Mouse (Mus musculus) midbrain, embryonic 15.5 days (tissue): ENCODE results near the gene Fggy. TPM values are rescaled to one million over a fixed set of nuclear protein-coding genes. Genes with fewer than 3 reads are reported as not detected.
A peak's percentile ranks its signal among the peaks of the same experiment; 100 is the strongest.

ENCODE experiments used
- ATAC-seq: fragments of 200-750 bp; cut with Nextera tagmentation; replicated peaks from 2 replicates; pipeline ENCODE4 v1.8.0; 2017; ENCODE audit warnings: moderate TSS enrichment
- H3K27ac ChIP-seq: fragments of 300-500 bp; sonication (generic); 2 replicates; pipeline ENCODE4 v1.5.1; 2015; ENCODE audit warnings: mild to moderate bottlenecking, inconsistent platforms
- H3K27me3 ChIP-seq: fragments of 300-500 bp; sonication (generic); replicated peaks from 2 replicates; pipeline ENCODE4 v1.6.1; 2015; ENCODE audit warnings: inconsistent platforms
- H3K36me3 ChIP-seq: fragments of 300-500 bp; sonication (generic); replicated peaks from 2 replicates; pipeline ENCODE4 v1.6.1; 2015; ENCODE audit warnings: inconsistent platforms
- H3K4me1 ChIP-seq: fragments of 300-500 bp; sonication (generic); 2 replicates; pipeline ENCODE4 v1.6.1; 2015; ENCODE audit warnings: inconsistent platforms
- H3K4me2 ChIP-seq: fragments of 300-500 bp; sonication (generic); 2 replicates; pipeline ENCODE4 v1.6.1; 2015; ENCODE audit warnings: inconsistent platforms, mild to moderate bottlenecking, moderate library complexity
- H3K4me3 ChIP-seq: fragments of 300-500 bp; sonication (generic); 2 replicates; pipeline ENCODE4 v1.5.1; 2015; ENCODE audit warnings: mild to moderate bottlenecking, inconsistent platforms
- H3K9ac ChIP-seq: fragments of 300-500 bp; sonication (generic); 2 replicates; pipeline ENCODE4 v1.6.1; 2015; ENCODE audit warnings: mild to moderate bottlenecking, inconsistent platforms
- H3K9me3 ChIP-seq: fragments of 300-500 bp; sonication (generic); 2 replicates; pipeline ENCODE4 v1.6.1; 2016; ENCODE audit warnings: inconsistent platforms
- WGBS: fragments of 180-500 bp; shearing (Covaris S2); methylation state at CpG from one replicate; pipeline ENCODE4 v1.1.7; 2015; ENCODE audit warnings: mixed read lengths; 5-methylcytosine and 5-hydroxymethylcytosine counted together
- polyA plus RNA-seq: library from polyadenylated mRNA; unstranded; fragments of >200 nt; fragmentation: Nextera tagmentation; extraction: Ambion mirVana; gene quantifications from 2 replicates; pipeline ENCODE4 v1.2.1, GENCODE M21; 2015

Fggy gene
- polyA plus RNA-seq, 1 experiment from 2014 or later, result 7.8 TPM

DNA sequence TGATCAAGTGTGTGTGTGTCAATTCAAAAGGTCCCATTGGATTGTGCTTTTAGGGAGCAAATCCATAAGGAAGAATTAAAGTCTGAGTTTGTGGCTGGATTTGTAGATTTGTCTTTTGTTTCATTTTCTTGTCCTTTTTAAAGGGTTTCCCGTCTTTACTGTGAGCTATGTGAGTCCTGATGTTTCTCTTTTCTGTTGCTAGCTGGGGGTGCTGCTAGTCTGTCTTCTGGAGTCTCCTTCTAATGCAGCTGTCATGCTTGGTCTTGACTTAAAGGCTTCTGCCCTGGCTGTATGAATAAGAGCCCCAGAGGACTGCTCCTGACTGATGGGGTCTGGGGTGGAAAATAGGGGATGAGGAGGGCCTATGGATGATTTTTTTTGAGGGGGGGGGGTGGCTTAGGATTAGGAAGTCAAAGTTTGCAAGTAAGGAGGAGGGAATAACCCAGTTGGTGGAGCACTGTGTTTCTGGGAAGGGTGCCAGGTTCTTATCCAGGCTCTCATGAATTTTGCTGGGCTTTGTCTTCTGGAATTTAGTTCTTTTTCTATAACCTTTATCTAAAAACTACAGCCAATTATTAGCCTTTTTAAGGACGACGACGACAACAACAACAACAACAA, 1.1 kb downstream of the Fggy start:
- 70% methylated on average over 4 of the region's 4 CpGs for WGBS
- H3K4me2 ChIP-seq, result no peak overlapping the region; the same call in 1 of the 2 replicates
- no peak overlapping the region for H3K4me3 ChIP-seq
- H3K27me3 ChIP-seq, result no peaks in the 10 kb centered on the region
- H3K36me3 ChIP-seq, result no peaks in the 10 kb centered on the region
- ATAC-seq, result no peak
- no peak overlapping the region for H3K9ac ChIP-seq
- H3K9me3 ChIP-seq, result no peaks in the 10 kb centered on the region
- peaks cover 14% of the 10 kb centered on the region for H3K4me1 ChIP-seq
- H3K27ac ChIP-seq, result no peak overlapping the region

DNA sequence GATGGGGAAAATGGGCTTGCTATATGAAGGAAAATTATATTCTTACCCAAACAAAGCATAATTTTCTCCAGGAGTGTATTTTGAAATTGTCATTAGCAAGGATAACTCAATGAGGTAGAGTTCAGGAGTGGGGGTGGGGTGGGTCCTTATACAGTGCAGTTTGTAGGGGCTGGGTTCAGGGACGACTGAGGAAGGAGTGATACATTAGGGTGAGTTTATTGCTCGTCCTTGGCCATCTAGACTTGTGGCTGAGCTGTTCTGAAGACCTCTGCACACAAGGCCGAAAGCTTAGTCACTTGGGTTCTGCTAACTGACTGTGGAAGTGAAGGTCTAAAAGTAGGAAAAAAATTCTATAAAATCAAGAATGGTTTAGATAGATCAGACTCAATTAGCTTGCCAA, 14.3 kb downstream of the Fggy start:
- no peak for ATAC-seq
- H3K27me3 ChIP-seq, result no peaks in the 10 kb centered on the region
- H3K9ac ChIP-seq, result no peak overlapping the region
- H3K9me3 ChIP-seq, result no peaks in the 10 kb centered on the region
- no peaks in the 10 kb centered on the region for H3K4me1 ChIP-seq
- H3K27ac ChIP-seq, result no peak overlapping the region
- no peaks in the 10 kb centered on the region for H3K36me3 ChIP-seq
- H3K4me3 ChIP-seq, result no peak overlapping the region
- H3K4me2 ChIP-seq, result no peak overlapping the region
- 85% methylated on average over 3 of the region's 3 CpGs for WGBS

DNA sequence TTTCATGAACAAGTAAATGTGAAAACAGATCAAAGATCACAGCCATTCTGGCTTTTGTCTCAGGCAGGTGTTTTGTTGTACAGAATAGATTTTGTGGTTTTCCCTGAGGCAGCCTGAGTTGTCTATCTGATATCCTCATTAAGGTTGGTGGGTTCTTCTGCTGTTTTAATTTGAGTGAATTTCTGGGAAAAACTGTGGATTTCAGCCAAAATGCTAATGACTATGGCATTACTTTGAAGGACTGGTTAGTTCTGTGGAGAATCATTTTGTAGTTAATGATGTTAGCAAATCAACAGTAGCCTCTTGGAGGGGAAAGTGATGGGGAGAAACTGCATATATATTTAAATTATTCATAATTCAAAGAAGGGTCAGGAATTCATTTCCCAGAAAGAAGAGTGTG, 16.4 kb downstream of the Fggy start:
- no peak overlapping the region for H3K4me3 ChIP-seq
- no peak overlapping the region for H3K9ac ChIP-seq
- no peaks in the 10 kb centered on the region for H3K9me3 ChIP-seq
- no peaks in the 10 kb centered on the region for H3K27me3 ChIP-seq
- H3K4me2 ChIP-seq, result no peak overlapping the region
- peak; percentile 52; the same call in 1 of the 2 replicates for ATAC-seq
- H3K4me1 ChIP-seq, result no peaks in the 10 kb centered on the region
- H3K36me3 ChIP-seq, result no peaks in the 10 kb centered on the region
- H3K27ac ChIP-seq, result no peak overlapping the region

DNA sequence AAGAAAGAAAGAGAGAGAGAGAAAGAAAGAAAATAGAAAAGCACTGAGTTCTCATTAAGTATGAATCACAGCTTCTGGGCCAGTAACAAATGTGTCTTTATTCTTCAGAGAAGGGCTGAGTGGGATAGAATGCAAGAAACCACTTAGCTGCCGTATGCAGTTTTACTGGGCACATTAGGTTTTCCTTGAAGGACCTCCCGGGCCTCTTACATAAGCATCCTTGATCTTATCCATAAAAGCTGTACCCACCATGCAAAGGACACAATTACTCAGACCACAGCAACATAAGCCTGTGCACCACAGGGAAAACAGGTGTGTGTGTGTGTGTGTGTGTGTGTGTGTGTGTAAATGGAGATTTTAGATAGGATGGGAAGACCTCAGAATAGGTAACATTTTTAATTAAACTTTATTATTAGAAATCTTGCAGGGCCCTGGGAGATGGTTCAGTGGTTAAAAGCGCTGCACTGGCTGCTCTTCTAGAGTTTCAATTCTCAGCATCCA, 18.2 kb downstream of the Fggy start:
- Histone ChIP-seq H3K4me2 (no peak overlapping the region), H3K27ac (no peak overlapping the region), H3K9me3 (no peaks in the 10 kb centered on the region), H3K4me3 (no peak overlapping the region), H3K27me3 (no peaks in the 10 kb centered on the region), H3K36me3 (no peaks in the 10 kb centered on the region), H3K9ac (no peak overlapping the region), H3K4me1 (no peaks in the 10 kb centered on the region)
- WGBS, result 68% methylated on average over 3 of the region's 3 CpGs
- no peak for ATAC-seq

DNA sequence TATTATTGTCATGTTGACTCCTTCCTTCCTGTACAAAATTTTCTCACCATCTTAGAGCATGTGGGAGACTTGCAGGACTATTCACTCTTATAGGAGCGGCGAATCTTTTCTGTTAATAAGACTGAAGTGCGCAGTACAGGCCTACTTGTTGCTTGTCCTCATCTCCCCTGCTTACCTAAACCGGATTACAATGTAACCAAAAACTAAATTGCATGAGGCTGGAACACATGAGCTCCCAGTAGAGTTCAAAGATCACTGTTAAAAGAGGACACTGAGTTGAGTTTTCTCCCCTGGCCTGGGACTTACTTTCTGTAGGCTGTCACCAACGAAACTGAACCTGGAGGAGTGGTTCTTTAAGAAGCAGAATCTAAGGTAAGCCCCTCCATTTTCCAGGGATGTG, 21.9 kb downstream of the Fggy start:
- Histone ChIP-seq H3K27me3 (no peaks in the 10 kb centered on the region), H3K4me2 (no peak overlapping the region), H3K27ac (no peak overlapping the region), H3K36me3 (no peaks in the 10 kb centered on the region), H3K9me3 (no peaks in the 10 kb centered on the region), H3K9ac (no peak overlapping the region), H3K4me3 (no peak overlapping the region), H3K4me1 (no peaks in the 10 kb centered on the region)
- no peak for ATAC-seq
- 90% methylated on average over 5 of the region's 5 CpGs for WGBS

DNA sequence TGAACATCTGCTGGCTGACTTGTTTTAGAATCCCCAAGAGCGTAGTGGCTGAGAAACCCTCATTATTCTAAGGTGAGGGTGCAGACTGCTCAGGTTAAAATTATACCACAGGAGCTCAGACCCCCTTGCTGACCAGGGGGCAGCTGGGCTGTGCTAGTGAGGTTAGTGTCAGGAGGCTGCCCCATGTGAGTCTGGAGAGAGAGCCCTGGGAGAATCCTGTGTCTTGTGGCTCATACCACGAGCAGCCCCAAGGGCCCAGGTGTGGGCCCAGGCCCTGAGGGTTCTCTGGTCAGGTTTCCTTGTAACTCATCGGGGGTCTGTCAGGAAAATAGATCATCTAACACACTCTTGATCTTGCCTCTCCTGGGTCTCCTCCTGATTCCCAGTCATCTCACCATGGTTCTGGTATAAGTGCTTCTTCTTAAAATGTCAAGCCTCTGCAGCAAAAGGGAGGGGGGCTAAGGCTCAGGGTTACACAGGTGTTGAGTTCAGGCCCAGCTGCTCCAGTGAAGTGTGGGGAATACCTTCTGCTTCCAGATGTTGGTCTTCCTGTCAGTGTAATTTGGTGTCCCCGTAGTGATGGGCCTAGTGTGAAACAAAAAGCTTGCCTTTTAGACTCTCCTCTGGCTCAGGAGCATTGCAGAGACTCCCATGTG, 26.9 kb downstream of the Fggy start:
- ATAC-seq, result no peak
- Histone ChIP-seq H3K27ac (no peak overlapping the region), H3K9ac (no peak overlapping the region), H3K36me3 (no peaks in the 10 kb centered on the region), H3K4me2 (no peak overlapping the region), H3K9me3 (no peaks in the 10 kb centered on the region), H3K4me1 (no peaks in the 10 kb centered on the region), H3K27me3 (no peaks in the 10 kb centered on the region), H3K4me3 (no peak overlapping the region)
- 85% methylated on average over 4 of the region's 4 CpGs for WGBS

DNA sequence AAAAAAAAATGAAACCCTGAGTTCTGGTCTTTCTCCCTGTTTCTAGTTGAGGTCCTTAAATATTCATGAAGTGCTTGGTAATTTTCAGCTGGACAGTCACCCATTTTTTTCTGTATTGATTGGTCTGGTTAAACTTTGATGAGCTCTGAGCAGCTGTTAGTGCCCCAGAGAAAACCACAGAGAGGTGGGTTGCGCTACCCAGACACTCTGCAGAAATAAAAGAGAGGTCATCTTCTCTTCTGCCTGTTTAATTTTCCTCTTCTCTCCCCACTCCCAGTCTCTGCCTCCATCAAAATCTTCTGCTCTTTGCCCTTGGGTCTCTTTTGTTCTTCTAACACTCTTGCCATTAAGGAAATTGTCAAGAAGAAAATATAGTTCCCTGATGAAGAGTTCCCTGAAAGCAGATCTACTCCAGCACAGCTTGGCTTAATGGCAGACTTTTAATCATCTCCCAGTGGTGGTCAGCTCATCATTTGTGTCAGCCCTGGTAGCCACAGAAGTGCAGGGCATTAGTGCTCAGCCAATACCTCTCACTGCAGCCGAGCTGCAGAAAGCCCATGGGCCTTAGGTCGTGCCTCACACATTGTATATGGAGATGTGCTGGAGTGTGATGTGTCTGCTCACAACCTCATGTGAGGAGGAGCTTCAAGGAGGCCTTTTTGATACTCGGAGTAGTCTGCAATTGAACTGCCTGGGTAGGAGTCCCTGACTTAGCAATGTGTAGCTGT, 29.1 kb downstream of the Fggy start:
- no peak for ATAC-seq
- Histone ChIP-seq H3K36me3 (no peaks in the 10 kb centered on the region), H3K27me3 (no peaks in the 10 kb centered on the region), H3K9ac (no peak overlapping the region), H3K4me2 (no peak overlapping the region), H3K9me3 (no peaks in the 10 kb centered on the region), H3K4me1 (no peaks in the 10 kb centered on the region), H3K4me3 (no peak overlapping the region), H3K27ac (no peak overlapping the region)
- 72% methylated on average over 4 of the region's 4 CpGs for WGBS

DNA sequence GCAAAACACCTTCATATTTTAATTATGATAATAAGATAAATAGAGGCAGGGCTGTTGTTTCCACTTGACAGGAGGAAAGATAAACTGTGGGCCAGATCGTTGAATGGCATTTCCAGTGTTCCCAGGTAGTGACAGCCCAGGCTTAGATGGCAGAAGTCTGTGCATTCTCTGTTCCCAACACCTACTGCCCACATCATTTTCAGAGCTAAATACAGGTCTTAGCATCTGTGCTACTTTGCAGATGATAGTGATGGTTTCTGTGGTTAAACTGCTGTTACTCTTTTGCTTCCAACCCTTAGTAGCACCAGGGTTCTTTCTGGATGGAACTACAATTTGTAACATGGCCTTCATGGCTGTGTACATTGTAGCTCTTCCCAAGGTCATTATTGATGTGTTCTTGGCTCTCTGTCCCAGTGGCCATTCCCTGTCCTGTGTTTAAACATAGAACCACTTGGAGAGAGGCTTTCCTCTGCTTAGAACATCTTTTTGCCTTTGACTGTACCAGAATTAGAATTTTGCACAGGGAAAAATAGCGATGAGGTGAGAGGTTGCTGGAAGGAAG, 31.5 kb downstream of the Fggy start:
- H3K27me3 ChIP-seq, result no peaks in the 10 kb centered on the region
- H3K27ac ChIP-seq, result no peak overlapping the region
- no peaks in the 10 kb centered on the region for H3K9me3 ChIP-seq
- WGBS, result 93% methylated on average over 2 of the region's 2 CpGs
- ATAC-seq, result no peak
- H3K4me1 ChIP-seq, result no peaks in the 10 kb centered on the region
- no peaks in the 10 kb centered on the region for H3K36me3 ChIP-seq
- H3K4me2 ChIP-seq, result no peak overlapping the region
- no peak overlapping the region for H3K9ac ChIP-seq
- no peak overlapping the region for H3K4me3 ChIP-seq

DNA sequence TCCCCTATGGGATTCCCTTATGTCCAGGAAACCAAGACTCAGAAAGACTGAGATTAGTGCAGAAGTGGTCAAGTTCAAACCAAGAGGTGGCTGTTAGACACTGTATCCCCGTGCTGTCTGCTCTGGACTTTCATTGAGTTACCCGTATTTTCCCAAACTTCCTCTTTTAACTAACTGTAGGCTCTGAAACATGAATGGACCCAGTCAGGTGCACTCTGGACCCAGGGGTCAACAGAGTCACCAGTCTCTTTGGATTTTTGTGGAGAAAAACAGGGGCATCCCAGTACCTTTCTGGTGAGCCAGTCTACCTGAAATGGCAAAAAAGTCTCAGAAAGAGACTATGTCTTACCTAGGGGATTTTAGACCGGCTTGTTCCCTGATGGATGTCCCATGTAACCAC, 33.6 kb downstream of the Fggy start:
- ATAC-seq, result no peak
- H3K27me3 ChIP-seq, result no peaks in the 10 kb centered on the region
- no peaks in the 10 kb centered on the region for H3K4me1 ChIP-seq
- H3K9me3 ChIP-seq, result no peaks in the 10 kb centered on the region
- H3K4me2 ChIP-seq, result no peak overlapping the region
- H3K27ac ChIP-seq, result no peak overlapping the region
- 92% methylated on average over 3 of the region's 3 CpGs for WGBS
- H3K36me3 ChIP-seq, result no peaks in the 10 kb centered on the region
- H3K4me3 ChIP-seq, result no peak overlapping the region
- H3K9ac ChIP-seq, result no peak overlapping the region

DNA sequence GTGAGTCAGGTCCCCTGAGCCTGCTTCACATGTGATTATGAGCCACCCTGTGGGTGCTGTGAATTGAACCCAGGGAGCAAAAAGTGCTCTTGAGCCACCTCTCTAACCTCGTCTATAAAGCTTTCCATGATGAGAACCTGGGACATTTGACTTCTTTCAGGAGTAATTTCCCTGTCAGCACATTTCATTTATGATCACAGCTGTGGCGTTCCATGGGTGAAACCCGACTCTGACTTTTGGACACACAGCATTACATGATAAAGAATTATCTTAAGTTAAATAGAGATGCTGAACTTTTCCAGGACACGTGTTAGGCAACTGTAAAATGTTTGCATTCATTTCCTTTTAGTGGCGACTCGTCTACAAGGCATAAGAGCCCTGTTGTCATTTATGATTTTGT, 39.9 kb downstream of the Fggy start:
- H3K4me2 ChIP-seq, result no peak overlapping the region
- no peaks in the 10 kb centered on the region for H3K9me3 ChIP-seq
- H3K27me3 ChIP-seq, result no peaks in the 10 kb centered on the region
- H3K36me3 ChIP-seq, result no peaks in the 10 kb centered on the region
- no peak for ATAC-seq
- H3K27ac ChIP-seq, result no peak overlapping the region
- no peak overlapping the region for H3K9ac ChIP-seq
- H3K4me3 ChIP-seq, result no peak overlapping the region
- WGBS, result 85% methylated on average over 6 of the region's 6 CpGs
- no peaks in the 10 kb centered on the region for H3K4me1 ChIP-seq

DNA sequence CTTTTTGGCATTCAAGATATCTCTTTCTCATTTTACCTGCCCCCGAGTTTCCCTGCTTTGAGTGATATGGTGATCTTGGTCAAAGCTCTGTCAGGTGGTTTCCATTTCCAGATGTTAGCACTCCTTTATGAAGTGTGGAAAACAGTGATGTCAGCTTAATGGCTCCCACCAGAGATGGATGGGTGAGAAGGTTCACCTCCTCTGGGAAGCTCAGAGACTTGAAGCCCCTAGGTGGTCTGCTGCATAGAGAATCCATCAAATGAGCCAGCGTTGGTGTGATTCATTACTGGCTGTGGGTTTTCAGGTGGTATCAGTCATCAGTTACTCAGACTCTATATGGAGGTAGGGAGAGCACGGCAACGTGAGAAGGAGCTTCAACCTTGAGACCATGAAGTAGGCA, 44.5 kb downstream of the Fggy start:
- H3K4me2 ChIP-seq, result no peak overlapping the region
- H3K36me3 ChIP-seq, result no peaks in the 10 kb centered on the region
- ATAC-seq, result no peak
- H3K27me3 ChIP-seq, result no peaks in the 10 kb centered on the region
- 91% methylated on average over 4 of the region's 4 CpGs for WGBS
- H3K9ac ChIP-seq, result no peak overlapping the region
- no peaks in the 10 kb centered on the region for H3K9me3 ChIP-seq
- no peaks in the 10 kb centered on the region for H3K4me1 ChIP-seq
- no peak overlapping the region for H3K4me3 ChIP-seq
- no peak overlapping the region for H3K27ac ChIP-seq

DNA sequence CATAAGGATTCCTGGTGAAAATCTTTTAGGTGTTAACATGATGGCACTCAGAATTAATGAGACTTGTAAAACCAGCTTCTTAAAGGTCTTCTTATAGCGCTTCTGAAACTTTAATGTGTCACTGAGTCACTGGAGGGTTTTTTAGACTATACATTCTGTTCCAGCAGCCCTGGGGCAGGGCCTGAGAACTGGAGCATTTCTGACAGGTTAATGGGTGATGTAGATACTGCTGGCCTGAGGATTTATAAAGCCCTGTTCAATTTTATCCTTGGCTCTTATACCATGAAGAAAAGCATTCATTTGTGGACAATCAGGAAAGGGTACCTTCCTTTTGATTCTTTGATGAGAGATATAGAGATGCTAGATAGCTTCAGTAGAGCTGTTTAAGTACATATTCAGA, 45.9 kb downstream of the Fggy start:
- Histone ChIP-seq H3K27ac (no peak overlapping the region), H3K27me3 (no peaks in the 10 kb centered on the region), H3K9me3 (no peaks in the 10 kb centered on the region), H3K4me2 (no peak overlapping the region), H3K4me1 (no peaks in the 10 kb centered on the region), H3K36me3 (no peaks in the 10 kb centered on the region), H3K9ac (no peak overlapping the region), H3K4me3 (no peak overlapping the region)
- WGBS, result 85% methylated on average over 1 of the region's 1 CpGs
- no peak for ATAC-seq
